Mouse (Mus musculus) C2C12 (cell line): ENCODE measurements at regions not wholly inside any gene's neighbourhood (a gene's known extent, or its start where the extent isn't known, plus 50 kb on each side); places are given as distances from the start of the nearest gene placed in this dataset.

Source experiments
- CEBPB ChIP-seq: IDR thresholded peaks from one replicate; pipeline ENCODE4 v1.6.1; 2011; ENCODE audit warnings: low read depth, mild to moderate bottlenecking, control low read depth, moderate library complexity
- CTCF ChIP-seq: IDR thresholded peaks from one replicate; pipeline ENCODE4 v1.5.1; 2011; ENCODE audit not compliant: control insufficient read depth, insufficient read depth, insufficient read length
- FOSL1 ChIP-seq: IDR thresholded peaks from one replicate; pipeline ENCODE4 v1.8.0; 2011; ENCODE audit warnings: mild to moderate bottlenecking, low read length; ENCODE audit not compliant: poor library complexity, insufficient read depth, severe bottlenecking

- TF ChIP-seq FOSL1 (no peak), CTCF (no peak), CEBPB (no peak)
Measured at GRCm38 (mm10) chr2:22165443-22165842, 61.9 kb upstream of the Myo3a start.
